8 mouse cellular contexts compared by ENCODE assay signal in genomic region chr11:86257460-86258076, GRCm38 (mm10). TPM values are rescaled to one million over a fixed set of nuclear protein-coding genes. Genes with fewer than 3 reads are reported as not detected.
DNase-seq lines count a peak whose midpoint lies in the region; ATAC-seq lines count a peak whose summit lies in the region.

Ints2 (minus strand) TSS chr11:86257575.

- H3K4me2 ChIP-seq in heart, embryonic 13.5 days: peak within 1 kb of the TSS; percentile 88
- H3K4me2 ChIP-seq in liver, embryonic 12.5 days: peak within 1 kb of the TSS; percentile 82
- peak within 1 kb of the TSS; percentile 64 for H3K4me2 ChIP-seq in stomach, embryonic 15.5 days

- H3K27ac ChIP-seq in brown adipose tissue, adult 24 weeks (replicated peaks; ENCODE audit: low read depth, low read length): peak within 1 kb of the TSS; percentile 64
- H3K27ac ChIP-seq in heart, embryonic 13.5 days (replicated peaks): peak within 1 kb of the TSS; percentile 79
- H3K27ac ChIP-seq in liver, embryonic 12.5 days: peak within 1 kb of the TSS; percentile 80
- H3K27ac ChIP-seq in stomach, embryonic 15.5 days: peak within 1 kb of the TSS; percentile 73

- peak; percentile 80 for ATAC-seq in heart, embryonic 13.5 days (ENCODE audit: extremely low read depth, insufficient number of reproducible peaks, low FRiP score, low TSS enrichment)
- peak; percentile 88 for ATAC-seq in liver, embryonic 12.5 days
- peak; percentile 91 for ATAC-seq in stomach, embryonic 15.5 days (ENCODE audit: insufficient read depth, low FRiP score, low read depth)

- WGBS in heart, embryonic 13.5 days: 7% methylated on average over 32 of the region's 32 CpGs
- 4% methylated on average over 32 of the region's 32 CpGs for WGBS in liver, embryonic 12.5 days (ENCODE audit: insufficient replicate concordance)
- 6% methylated on average over 32 of the region's 32 CpGs for WGBS in stomach, embryonic 15.5 days

- H3K4me1 ChIP-seq in brown adipose tissue, adult 24 weeks (ENCODE audit: control insufficient read depth, insufficient read depth, insufficient read length, low read length): 0 out of 2 replicates have a peak, but pooled peaks cover 2% of the 10 kb centered on the region
- H3K4me1 ChIP-seq in heart, embryonic 13.5 days: peaks cover 14% of the 10 kb centered on the region
- peaks cover 19% of the 10 kb centered on the region for H3K4me1 ChIP-seq in liver, embryonic 12.5 days
- H3K4me1 ChIP-seq in stomach, embryonic 15.5 days: no peaks in the 10 kb centered on the region; the same call in 1 of the 2 replicates

- H3K36me3 ChIP-seq in heart, embryonic 13.5 days: peaks cover 17% of the 10 kb centered on the region
- H3K36me3 ChIP-seq in liver, embryonic 12.5 days: peaks cover 26% of the 10 kb centered on the region
- H3K36me3 ChIP-seq in stomach, embryonic 15.5 days: peaks cover 3% of the 10 kb centered on the region; the same call in 1 of the 2 replicates

- H3K9ac ChIP-seq in heart, embryonic 13.5 days: peak within 1 kb of the TSS; percentile 94
- peak within 1 kb of the TSS; percentile 90 for H3K9ac ChIP-seq in liver, embryonic 12.5 days
- H3K9ac ChIP-seq in stomach, embryonic 15.5 days: peak within 1 kb of the TSS; percentile 60

- no peaks in the 10 kb centered on the region for H3K27me3 ChIP-seq in heart, embryonic 13.5 days (replicated peaks)
- H3K27me3 ChIP-seq in liver, embryonic 12.5 days (replicated peaks): no peaks in the 10 kb centered on the region
- H3K27me3 ChIP-seq in stomach, embryonic 15.5 days (replicated peaks): no peaks in the 10 kb centered on the region

- H3K9me3 ChIP-seq in heart, embryonic 13.5 days: no peaks in the 10 kb centered on the region
- no peaks in the 10 kb centered on the region for H3K9me3 ChIP-seq in liver, embryonic 12.5 days (replicated peaks)
- no peaks in the 10 kb centered on the region for H3K9me3 ChIP-seq in stomach, embryonic 15.5 days

- DNase-seq in CD4-positive, CD25-positive, alpha-beta regulatory T cell, adult 2 months (ENCODE audit: low read depth, low spot score): peak; percentile 96
- DNase-seq in fat pad, adult 2 months (ENCODE audit: extremely low read depth, low read depth, low spot score): peak; percentile 36
- peak; percentile 97 for DNase-seq in kidney, postnatal 10 days
- peak; percentile 84 to 90 for DNase-seq in natural killer cell, adult 2 months (ENCODE audit: low spot score in 2 of 2)

- peak within 1 kb of the TSS; percentile 79 for H3K4me3 ChIP-seq in brown adipose tissue, adult 24 weeks (ENCODE audit: insufficient read depth, low read depth, low read length)
- H3K4me3 ChIP-seq in heart, embryonic 13.5 days: peak within 1 kb of the TSS; percentile 82
- H3K4me3 ChIP-seq in liver, embryonic 12.5 days: peak within 1 kb of the TSS; percentile 79
- peak within 1 kb of the TSS; percentile 73 for H3K4me3 ChIP-seq in stomach, embryonic 15.5 days (replicated peaks)

RNA-seq across cellular contexts. Expression of gene Ints2, which starts in this region (rescaled TPM):
- 8.3 and 16.2 TPM in 2 replicates for polyA plus RNA-seq in brown adipose tissue, adult 24 weeks (2012; ENCODE audit: insufficient read depth, insufficient read length, missing spikeins)
- polyA plus RNA-seq in heart, embryonic 13.5 days (2015; fragmentation: Nextera tagmentation; extraction: Ambion mirVana): 11.6 and 11.7 TPM in 2 replicates
- polyA plus RNA-seq in liver, embryonic 12.5 days (2016; fragmentation: Nextera tagmentation; extraction: Ambion mirVana): 26.3 and 27.1 TPM in 2 replicates
- polyA plus RNA-seq in stomach, embryonic 15.5 days (2015; fragmentation: Nextera tagmentation; extraction: Ambion mirVana): 21.4 and 24.8 TPM in 2 replicates

Comparison
In these comparisons a context has a peak if more than half of its experiments do, and no peak if none do; other contexts are left out.
1. Peak in every context shown above with its lines: DNase-seq, ATAC-seq, H3K4me3 ChIP-seq and H3K27ac ChIP-seq.
2. DNase-seq: peak in every context shown above with its lines; median percentile 97 in kidney, postnatal 10 days; 96 in CD4-positive, CD25-positive, alpha-beta regulatory T cell, adult 2 months; 87 in natural killer cell, adult 2 months; 36 in fat pad, adult 2 months.